Mouse (Mus musculus): ENCODE measurements around the gene Hnrnpa2b1. TPM values are rescaled to one million over a fixed set of nuclear protein-coding genes. Genes with fewer than 3 reads are reported as not detected.

Hnrnpa2b1 gene
- polyA plus RNA-seq, 1 experiment from 2014 or later, result 1,176 TPM

- H3K9ac ChIP-seq (replicated peaks; ENCODE audit: low read depth, low read length), result no peak overlapping the region
- H3K9me3 ChIP-seq (ENCODE audit: control insufficient read depth, low read depth, low read length), result no peaks in the 10 kb centered on the region
- no peaks in the 10 kb centered on the region for H3K27me3 ChIP-seq (ENCODE audit: control insufficient read depth, insufficient read depth, low read length)
- no peak for ATAC-seq (ENCODE audit: insufficient number of reproducible peaks, insufficient read depth, low FRiP score, low read depth)
- H3K4me3 ChIP-seq (ENCODE audit: low read depth, low read length), result no peak overlapping the region
- no peak overlapping the region for H3K4me2 ChIP-seq (replicated peaks; ENCODE audit: low read depth, low read length)
- no peaks in the 10 kb centered on the region for H3K36me3 ChIP-seq (ENCODE audit: control insufficient read depth, insufficient read depth, low read length)
- no peak overlapping the region for H3K27ac ChIP-seq (ENCODE audit: low read length)
- no peaks in the 10 kb centered on the region for H3K4me1 ChIP-seq (ENCODE audit: control insufficient read depth, insufficient read depth, low read length)
- WGBS, result 67% methylated on average over 1 of the region's 1 CpGs
Measured at GRCm38 (mm10) chr6:51416433-51416832, 53.3 kb downstream of the Hnrnpa2b1 start.

Other genes with a start within 250 kb of the Hnrnpa2b1 start
- gene Nfe2l3, start 37.2 kb downstream of the Hnrnpa2b1 start, polyA plus RNA-seq (2014; fragmentation: Nextera tagmentation; extraction: Ambion mirVana), result 7.5 and 9.3 TPM in 2 replicates
- gene Cbx3, start 466 bp upstream of the Hnrnpa2b1 start, polyA plus RNA-seq (2014; fragmentation: Nextera tagmentation; extraction: Ambion mirVana), result 500 and 504 TPM in 2 replicates
- 17.6 and 20.0 TPM in 2 replicates for gene Snx10, start 54.0 kb upstream of the Hnrnpa2b1 start, polyA plus RNA-seq (2014; fragmentation: Nextera tagmentation; extraction: Ambion mirVana)

Data from stomach, embryonic 14.5 days (tissue).